Mouse (Mus musculus) midbrain, postnatal 0 days (tissue): ENCODE measurements around the gene Ctf1. TPM values are rescaled to one million over a fixed set of nuclear protein-coding genes. Genes with fewer than 3 reads are reported as not detected.
"Not testable (repeated sequence)": the region's sequence is repeated elsewhere in the genome, so short reads cannot be mapped to it uniquely, and the experiment has no call there.

Experiments used
- ATAC-seq: fragments of 200-750 bp; cut with Nextera tagmentation; 2 replicates; pipeline ENCODE4 v1.8.0; 2017; ENCODE audit warnings: moderate number of reproducible peaks, mild to moderate bottlenecking, moderate TSS enrichment, moderate library complexity; ENCODE audit not compliant: low FRiP score
- DNase-seq: peaks from one replicate; pipeline ENCODE4 v3.0.0-alpha.2; 2015; ENCODE audit warnings: low spot score
- H3K27ac ChIP-seq: fragments of 300-500 bp; sonication (generic); 2 replicates; pipeline ENCODE4 v1.5.1; 2014; ENCODE audit warnings: low read depth, mild to moderate bottlenecking, low read length, mixed read lengths
- H3K27me3 ChIP-seq: fragments of 300-500 bp; sonication (generic); 2 replicates; pipeline ENCODE4 v1.6.1; 2014; ENCODE audit warnings: low read length, control low read depth, mixed read lengths; ENCODE audit not compliant: insufficient read depth
- H3K36me3 ChIP-seq: fragments of 300-500 bp; sonication (generic); 2 replicates; pipeline ENCODE4 v1.6.1; 2014; ENCODE audit warnings: low read length, control low read depth, mixed read lengths; ENCODE audit not compliant: insufficient read depth
- H3K4me1 ChIP-seq: fragments of 300-500 bp; sonication (generic); 2 replicates; pipeline ENCODE4 v1.6.1; 2014; ENCODE audit warnings: mild to moderate bottlenecking, control low read depth, antibody characterized with exemption, low read length, mixed read lengths; ENCODE audit not compliant: insufficient read depth
- H3K4me2 ChIP-seq: fragments of 300-500 bp; sonication (generic); 2 replicates; pipeline ENCODE4 v1.6.1; 2014; ENCODE audit warnings: low read depth, mild to moderate bottlenecking, low read length, mixed read lengths; ENCODE audit not compliant: poor library complexity, severe bottlenecking
- H3K4me3 ChIP-seq: fragments of 300-500 bp; sonication (generic); 2 replicates; pipeline ENCODE4 v1.5.1; 2014; ENCODE audit warnings: low read depth, mild to moderate bottlenecking, low read length, moderate library complexity
- H3K9ac ChIP-seq: fragments of 300-500 bp; sonication (generic); replicated peaks from 2 replicates; pipeline ENCODE4 v1.6.1; 2014; ENCODE audit warnings: mild to moderate bottlenecking, low read length, moderate library complexity, mixed read lengths; ENCODE audit not compliant: poor library complexity, severe bottlenecking
- H3K9me3 ChIP-seq: fragments of 300-500 bp; sonication (generic); 2 replicates; pipeline ENCODE4 v1.6.1; 2016; ENCODE audit warnings: low read length, control low read depth
- CTCF ChIP-seq: IDR thresholded peaks from 2 replicates; pipeline ENCODE4 v1.5.1; 2016; ENCODE audit warnings: antibody characterized with exemption, mild to moderate bottlenecking
- WGBS: fragments of 180-500 bp; shearing (Covaris S2); extraction: QIAGEN DNeasy Blood & Tissue Kit; methylation state at CpG from one replicate; pipeline ENCODE4 v1.1.7; 2014; 5-methylcytosine and 5-hydroxymethylcytosine counted together
- polyA plus RNA-seq: library from polyadenylated mRNA; unstranded; fragments of >200 nt; fragmentation: Nextera tagmentation; extraction: Ambion mirVana; gene quantifications from 2 replicates; pipeline ENCODE4 v1.2.1, GENCODE M21; 2015
- total RNA-seq: library from RNA; depleted of rRNA; stranded (reverse); fragments of >200 nt; gene quantifications from 2 replicates; pipeline ENCODE4 v1.2.3, GENCODE M21; 2014

The Ctf1 gene
- total and polyA plus RNA-seq, 2 experiments from 2014 or later, result 3.8 to 5.5 TPM

GRCm38 (mm10) chr7:127730170-127730569 lies 17.6 kb downstream of the Ctf1 start:
- H3K9me3 ChIP-seq, result no peaks in the 10 kb centered on the region
- no peak overlapping the region for H3K4me2 ChIP-seq
- no peak overlapping the region for H3K27ac ChIP-seq
- 70% methylated on average over 4 of the region's 4 CpGs for WGBS
- no peak for TF ChIP-seq CTCF
- no peak overlapping the region for H3K9ac ChIP-seq
- no peak overlapping the region for H3K4me3 ChIP-seq
- no peak for ATAC-seq
- H3K4me1 ChIP-seq, result no peaks in the 10 kb centered on the region
- no peaks in the 10 kb centered on the region for H3K36me3 ChIP-seq
- no peak for DNase-seq
- no peaks in the 10 kb centered on the region for H3K27me3 ChIP-seq

DNA sequence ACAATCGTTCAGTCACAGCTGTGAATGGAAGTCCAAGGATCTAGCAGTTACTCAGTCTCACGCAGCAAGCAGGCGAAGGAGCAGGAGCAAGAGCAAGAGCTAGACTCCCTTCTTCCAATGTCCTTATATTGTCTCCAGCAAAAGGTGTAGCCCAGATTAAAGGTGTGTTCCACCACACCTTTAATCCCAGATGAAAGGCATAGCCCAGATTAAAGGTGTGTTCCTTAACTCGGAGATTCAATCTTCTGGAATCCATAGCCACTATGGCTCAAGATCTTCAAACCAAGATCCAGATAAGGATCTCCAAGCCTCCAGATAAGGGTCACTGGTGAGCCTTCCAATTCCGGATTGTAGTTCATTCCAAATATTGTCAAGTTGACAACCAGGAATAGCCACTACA lies 19.5 kb downstream of the Ctf1 start, which contains the start of gene Ctf2:
TSS of gene Ctf2 (minus strand) at position 101 of the 400 bp plus-strand sequence.
- H3K4me1 ChIP-seq, H3K4me3 ChIP-seq, H3K4me2 ChIP-seq, DNase-seq, H3K9me3 ChIP-seq, ATAC-seq, H3K27me3 ChIP-seq, H3K9ac ChIP-seq, H3K27ac ChIP-seq, H3K36me3 ChIP-seq: not testable (repeated sequence)
- WGBS, result no CpG with 5 or more reads among the region's 5 CpGs

GRCm38 (mm10) chr7:127744366-127745045 lies 32.0 kb downstream of the Ctf1 start, which contains the start of gene Fbxl19:
TSS of gene Fbxl19 (plus strand) at chr7:127744543.
- no peaks in the 10 kb centered on the region for H3K27me3 ChIP-seq
- peak within 1 kb of the TSS; percentile 86 for H3K4me3 ChIP-seq
- TF ChIP-seq CTCF, result peak; percentile 75
- H3K9ac ChIP-seq, result peak within 1 kb of the TSS; percentile 44; the same call in 1 of the 2 replicates
- peak within 1 kb of the TSS; percentile 82 for H3K27ac ChIP-seq
- WGBS, result under 1% methylated on average over 26 of the region's 26 CpGs
- H3K36me3 ChIP-seq, result peaks cover 10% of the 10 kb centered on the region; the same call in 1 of the 2 replicates
- H3K9me3 ChIP-seq, result no peaks in the 10 kb centered on the region
- ATAC-seq, result no peak
- H3K4me1 ChIP-seq, result no peaks in the 10 kb centered on the region
- peak; percentile 85 for DNase-seq
- H3K4me2 ChIP-seq, result peak within 1 kb of the TSS; percentile 54

- TF ChIP-seq CTCF, result no peak
- Histone ChIP-seq H3K27ac (peak overlapping the region; percentile 82), H3K4me2 (peak overlapping the region; percentile 54), H3K9me3 (no peaks in the 10 kb centered on the region), H3K27me3 (no peaks in the 10 kb centered on the region), H3K36me3 (peaks cover 17% of the 10 kb centered on the region), H3K4me3 (peak overlapping the region; percentile 86), H3K9ac (peak overlapping the region; percentile 44; the same call in 1 of the 2 replicates), H3K4me1 (no peaks in the 10 kb centered on the region)
- ATAC-seq (peak; percentile 89), DNase-seq (peak; percentile 99)
- under 1% methylated on average over 19 of the region's 19 CpGs for WGBS
These were observed 32.7 kb downstream of the Ctf1 start for GRCm38 (mm10) chr7:127745251-127745651.

GRCm38 (mm10) chr7:127745652-127746493 lies 33.3 kb downstream of the Ctf1 start:
- H3K9ac ChIP-seq, result peak overlapping the region; percentile 98
- DNase-seq, result peak; percentile 100
- H3K4me2 ChIP-seq, result peak overlapping the region; percentile 83
- peak overlapping the region; percentile 86 for H3K4me3 ChIP-seq
- TF ChIP-seq CTCF, result peak; percentile 32
- WGBS, result under 1% methylated on average over 39 of the region's 39 CpGs
- no peaks in the 10 kb centered on the region for H3K4me1 ChIP-seq
- peak; percentile 91 for ATAC-seq
- H3K27ac ChIP-seq, result peak overlapping the region; percentile 82
- no peaks in the 10 kb centered on the region for H3K27me3 ChIP-seq
- H3K9me3 ChIP-seq, result no peaks in the 10 kb centered on the region
- peaks cover 18% of the 10 kb centered on the region for H3K36me3 ChIP-seq
